Mouse (Mus musculus): ENCODE data around the gene Rps16. TPM values are rescaled to one million over a fixed set of nuclear protein-coding genes. Genes with fewer than 3 reads are reported as not detected.

The Rps16 gene
- total and polyA plus RNA-seq, 2 experiments from 2014 or later, result 158 to 536 TPM

DNA sequence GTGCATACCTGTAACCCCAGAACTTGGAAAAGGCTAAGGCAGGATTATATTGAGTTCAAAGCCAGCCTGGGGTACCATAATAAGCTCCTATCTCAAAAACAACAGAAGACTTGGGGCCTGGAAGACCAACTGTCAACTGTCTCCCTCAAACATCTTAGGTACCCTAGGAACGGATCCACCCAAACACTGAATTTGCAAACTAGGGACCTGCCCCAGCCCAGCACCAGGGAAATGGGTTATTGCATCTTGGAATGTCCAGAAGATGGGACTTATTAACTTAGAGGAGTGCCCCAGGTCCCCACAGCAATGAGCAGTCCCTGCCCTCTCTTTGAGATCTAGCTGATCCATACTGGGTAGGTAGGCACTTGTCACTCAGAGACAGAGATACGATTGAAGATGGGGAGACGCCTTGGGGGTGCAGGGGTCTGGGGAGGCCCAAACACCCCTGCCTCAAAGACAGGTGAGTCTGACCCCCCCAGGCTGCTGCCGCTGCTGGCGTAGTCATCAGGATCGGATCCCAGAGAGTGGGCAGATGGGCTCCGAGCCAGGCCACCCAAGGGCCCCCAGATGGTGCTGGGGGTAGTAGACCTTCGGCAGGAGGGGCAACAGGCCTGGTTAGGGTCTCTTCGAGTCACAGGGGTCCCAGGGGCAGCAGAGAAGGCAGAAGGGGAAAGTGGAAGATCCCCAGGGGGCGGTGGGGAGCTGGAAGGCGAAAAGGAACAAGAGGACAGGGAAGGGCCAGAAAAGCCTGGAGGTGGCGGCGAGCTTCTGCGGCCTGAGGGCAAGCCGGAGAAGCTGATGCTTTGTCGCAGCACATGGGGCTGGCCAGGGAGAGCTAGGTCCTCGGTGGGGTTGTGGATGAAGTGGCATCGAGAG, 27.0 kb downstream of the Rps16 start:
- Histone ChIP-seq H3K9ac (replicated peaks; ENCODE audit: low read length, poor library complexity, severe bottlenecking) (no peak overlapping the region), H3K4me2 (ENCODE audit: low read depth, low read length, poor library complexity, severe bottlenecking) (peak overlapping the region; percentile 76), H3K9me3 (ENCODE audit: low read length) (no peaks in the 10 kb centered on the region), H3K27ac (ENCODE audit: low read depth, low read length) (no peak overlapping the region), H3K4me3 (ENCODE audit: low read depth, low read length) (peak overlapping the region; percentile 16; the same call in 1 of the 2 replicates), H3K36me3 (ENCODE audit: insufficient read depth, low read length) (no peaks in the 10 kb centered on the region), H3K27me3 (ENCODE audit: insufficient read depth, low read length) (no peaks in the 10 kb centered on the region), H3K4me1 (ENCODE audit: insufficient read depth, low read length) (peaks cover 8% of the 10 kb centered on the region; the same call in 1 of the 2 replicates)
- WGBS, result 78% methylated on average over 18 of the region's 18 CpGs
- TF ChIP-seq CTCF (IDR thresholded peaks at IDR 0.05), result no peak
- ATAC-seq (ENCODE audit: low FRiP score) (no peak), DNase-seq (ENCODE audit: low spot score) (no peak)

DNA sequence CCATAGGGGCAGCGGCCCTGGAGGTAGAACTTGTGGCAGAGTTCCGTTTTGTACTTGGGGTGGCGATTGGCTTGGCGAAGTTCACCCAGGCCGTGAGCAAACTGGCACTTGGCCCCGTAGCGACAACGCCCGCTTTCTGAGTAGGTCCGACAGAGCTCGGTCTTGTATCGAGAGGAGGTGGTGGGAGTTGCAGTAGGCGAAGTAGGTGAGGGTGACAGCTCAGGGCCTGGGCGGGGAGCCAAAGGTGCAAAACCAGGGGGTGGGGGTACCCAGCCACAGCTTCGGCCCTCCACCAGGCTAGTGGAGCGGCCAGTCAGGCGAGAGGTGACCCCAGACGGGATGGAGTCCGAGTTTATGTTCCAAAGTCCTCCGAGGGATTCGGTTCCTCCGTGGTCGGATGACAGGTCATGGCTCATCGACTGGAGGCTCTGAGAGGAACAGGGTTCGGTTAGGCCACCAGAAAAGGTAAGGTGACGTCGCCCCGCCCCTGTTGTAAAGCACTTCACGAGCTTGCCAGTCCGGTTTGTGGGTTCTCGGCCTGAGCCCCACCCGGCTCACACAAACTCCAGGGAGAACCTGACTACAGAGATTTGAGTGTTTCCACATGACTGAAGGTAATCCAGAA, 27.7 kb downstream of the Rps16 start:
- peak overlapping the region; percentile 49 for H3K4me3 ChIP-seq (ENCODE audit: low read depth, low read length)
- DNase-seq (ENCODE audit: low spot score), result no peak

DNA sequence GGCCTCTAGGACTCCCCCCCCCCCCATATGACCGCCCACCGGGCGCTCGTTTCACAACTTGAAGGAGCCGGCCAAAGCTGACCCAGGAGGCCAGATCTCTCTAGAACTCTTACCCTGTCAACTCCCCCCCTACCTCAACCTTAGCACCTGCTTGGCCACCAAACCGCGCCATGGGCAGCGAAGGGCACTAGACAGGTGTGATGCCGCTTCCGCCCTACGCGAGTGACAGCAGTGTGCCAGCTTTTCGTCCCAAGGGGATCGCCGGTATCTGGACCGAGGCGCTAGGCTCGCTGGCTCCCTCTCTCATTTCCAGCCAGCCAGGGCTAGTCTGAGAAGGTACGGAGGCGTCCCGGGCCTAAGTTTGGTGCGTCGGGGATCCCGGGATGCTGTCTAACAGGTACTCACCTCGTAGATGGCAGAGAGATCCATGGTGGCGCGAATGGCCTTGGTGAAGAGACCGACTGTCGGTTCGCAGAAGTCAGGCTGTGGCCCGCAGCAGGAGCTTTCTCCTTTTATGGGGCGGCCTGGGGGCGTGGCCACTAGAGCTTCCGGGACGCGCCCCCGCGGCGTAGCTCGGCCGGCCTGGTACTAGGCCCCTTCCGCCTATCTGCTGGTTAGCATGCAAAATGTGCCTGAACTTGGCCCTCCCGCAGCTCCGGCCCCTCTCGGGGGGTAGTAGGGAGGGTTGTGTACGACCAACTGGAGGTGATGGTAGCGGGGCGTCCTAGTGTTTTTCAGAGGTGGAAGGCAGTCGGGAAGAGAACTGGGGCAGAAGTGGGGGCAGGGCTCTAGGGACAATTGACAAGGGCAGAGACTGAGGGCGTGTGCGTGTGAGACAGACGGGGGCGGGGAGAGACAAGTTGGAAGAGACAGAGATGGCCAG, 28.6 kb downstream of the Rps16 start:
- WGBS, result 2% methylated on average over 53 of the region's 53 CpGs
- H3K27ac ChIP-seq (ENCODE audit: low read depth, low read length), result peak overlapping the region; percentile 47
- DNase-seq (ENCODE audit: low spot score) (peak; percentile 82), ATAC-seq (ENCODE audit: low FRiP score) (peak; percentile 28; the same call in 1 of the 2 replicates)
- H3K9me3 ChIP-seq (ENCODE audit: low read length), result no peaks in the 10 kb centered on the region
- H3K36me3 ChIP-seq (ENCODE audit: insufficient read depth, low read length), result no peaks in the 10 kb centered on the region
- TF ChIP-seq CTCF (IDR thresholded peaks at IDR 0.05), result no peak
- no peaks in the 10 kb centered on the region for H3K27me3 ChIP-seq (ENCODE audit: insufficient read depth, low read length)
- H3K4me2 ChIP-seq (ENCODE audit: low read depth, low read length, poor library complexity, severe bottlenecking), result peak overlapping the region; percentile 76
- peaks cover 8% of the 10 kb centered on the region; the same call in 1 of the 2 replicates for H3K4me1 ChIP-seq (ENCODE audit: insufficient read depth, low read length)
- H3K4me3 ChIP-seq (ENCODE audit: low read depth, low read length), result peak overlapping the region; percentile 49
- peak overlapping the region; percentile 60 for H3K9ac ChIP-seq (replicated peaks; ENCODE audit: low read length, poor library complexity, severe bottlenecking)

More for the DNA sequence above, 27.7 kb downstream of the Rps16 start:
- H3K36me3 ChIP-seq (ENCODE audit: insufficient read depth, low read length), result no peaks in the 10 kb centered on the region
- no peaks in the 10 kb centered on the region for H3K27me3 ChIP-seq (ENCODE audit: insufficient read depth, low read length)
- peaks cover 8% of the 10 kb centered on the region; the same call in 1 of the 2 replicates for H3K4me1 ChIP-seq (ENCODE audit: insufficient read depth, low read length)
- H3K27ac ChIP-seq (ENCODE audit: low read depth, low read length), result 0 out of 2 replicates have a peak overlapping the region, but pooled peaks have one; percentile 47
- no peak for ATAC-seq (ENCODE audit: low FRiP score)
- no peak for TF ChIP-seq CTCF (IDR thresholded peaks at IDR 0.05)
- 51% methylated on average over 32 of the region's 32 CpGs for WGBS
- no peaks in the 10 kb centered on the region for H3K9me3 ChIP-seq (ENCODE audit: low read length)
- H3K4me2 ChIP-seq (ENCODE audit: low read depth, low read length, poor library complexity, severe bottlenecking), result peak overlapping the region; percentile 76
- H3K9ac ChIP-seq (replicated peaks; ENCODE audit: low read length, poor library complexity, severe bottlenecking), result peak overlapping the region; percentile 60

DNA sequence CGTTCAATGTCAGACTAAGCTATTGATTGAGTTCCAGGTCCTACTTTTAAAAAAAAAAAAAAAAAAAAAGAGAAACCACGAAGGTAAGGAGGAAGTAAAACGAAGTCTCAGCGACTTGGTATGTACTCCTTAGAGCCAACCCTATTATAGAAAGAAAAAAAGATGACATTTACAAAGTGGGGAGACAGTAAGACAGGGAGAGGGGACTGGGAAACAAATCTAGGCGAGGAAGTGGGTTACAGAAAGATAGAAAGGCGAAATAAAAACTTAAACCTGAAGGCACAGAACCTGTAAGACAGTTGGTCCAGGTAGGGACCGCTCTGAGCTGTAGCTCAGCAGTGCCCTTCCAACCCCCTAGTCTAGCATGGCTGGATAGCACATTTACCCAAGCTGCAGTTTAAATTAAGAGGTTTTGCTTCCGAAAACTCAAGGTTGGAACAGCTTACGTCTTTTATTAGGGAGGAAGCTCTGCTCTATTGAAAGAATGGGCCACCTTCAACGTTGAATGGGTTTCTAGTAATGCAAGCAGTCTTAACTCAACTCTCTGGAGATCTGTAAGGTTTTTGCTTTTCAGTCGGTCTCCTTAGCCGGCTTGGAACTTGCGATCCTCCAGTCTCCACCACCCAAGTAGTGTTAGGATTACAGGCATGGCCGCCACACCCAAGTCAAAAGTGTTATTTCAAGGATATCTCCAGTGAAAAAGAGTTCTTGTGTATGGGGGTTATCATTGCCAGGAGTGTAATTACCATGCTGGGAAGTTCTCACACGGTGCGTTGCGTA, 30.0 kb downstream of the Rps16 start, which contains the start of gene Zfp36:
Zfp36 (minus strand) TSS at position 17 of the 780 bp plus-strand sequence.
- ATAC-seq (ENCODE audit: low FRiP score) (no peak), DNase-seq (ENCODE audit: low spot score) (no peak)
- 54% methylated on average over 17 of the region's 17 CpGs for WGBS
- no peaks in the 10 kb centered on the region for H3K27me3 ChIP-seq (ENCODE audit: insufficient read depth, low read length)
- H3K9me3 ChIP-seq (ENCODE audit: low read length), result no peaks in the 10 kb centered on the region
- no peaks in the 10 kb centered on the region for H3K36me3 ChIP-seq (ENCODE audit: insufficient read depth, low read length)
- peak within 1 kb of the TSS; percentile 60 for H3K9ac ChIP-seq (replicated peaks; ENCODE audit: low read length, poor library complexity, severe bottlenecking)
- H3K27ac ChIP-seq (ENCODE audit: low read depth, low read length), result peak within 1 kb of the TSS; percentile 47
- peak within 1 kb of the TSS; percentile 76 for H3K4me2 ChIP-seq (ENCODE audit: low read depth, low read length, poor library complexity, severe bottlenecking)
- H3K4me3 ChIP-seq (ENCODE audit: low read depth, low read length), result peak within 1 kb of the TSS; percentile 49
- peaks cover 8% of the 10 kb centered on the region; the same call in 1 of the 2 replicates for H3K4me1 ChIP-seq (ENCODE audit: insufficient read depth, low read length)
- TF ChIP-seq CTCF (IDR thresholded peaks at IDR 0.05), result no peak

All from midbrain, postnatal 0 days (tissue).